Mouse (Mus musculus): ENCODE measurements around the gene Shroom3. TPM values are rescaled to one million over a fixed set of nuclear protein-coding genes. Genes with fewer than 3 reads are reported as not detected.

Shroom3 gene
- total and polyA plus RNA-seq, 3 experiments = 0.04 to 0.11 TPM; not detected in 1

GRCm38 (mm10) chr5:92745390-92746253 lies 62.4 kb downstream of the Shroom3 start:
- H3K79me2 ChIP-seq (replicated peaks; ENCODE audit: control insufficient read depth, extremely low read depth, insufficient read depth, poor library complexity, severe bottlenecking) = no peaks in the 10 kb centered on the region
- dilution Hi-C loops (cut with MboI; ENCODE audit: extremely low pct_ligation_motif_present, extremely low pct_unique_long_range_greater_than_20kb, low sequenced_read_pairs) (no loop called here), in situ Hi-C loops (cut with MboI; ENCODE audit: low pct_ligation_motif_present, low pct_unique_long_range_greater_than_20kb, low sequenced_read_pairs) (no loop called here)
- H3K27me3 ChIP-seq (replicated peaks) = no peaks in the 10 kb centered on the region
- H3K27ac ChIP-seq (ENCODE audit: insufficient read depth, low read depth) = no peak overlapping the region
- H3K36me3 ChIP-seq (replicated peaks in 1 of 2; ENCODE audit: control insufficient read depth in 1 of 2, insufficient read depth in 1 of 2, low read length in 1 of 2) = no peaks in the 10 kb centered on the region
- no peak for DNase-seq (ENCODE audit: extremely low read depth)
- H3K4me1 ChIP-seq (ENCODE audit: control insufficient read depth in 1 of 2, insufficient read depth in 2 of 2) = no peaks in the 10 kb centered on the region
- H3K9ac ChIP-seq (ENCODE audit: insufficient read depth, low read depth) = no peak overlapping the region
- no peaks in the 10 kb centered on the region for H3K9me3 ChIP-seq (replicated peaks; ENCODE audit: low read length)
- TF ChIP-seq POLR2AphosphoS2 (IDR thresholded peaks at IDR 0.05; ENCODE audit: low read depth, low read length) = no peak
- no peak for TF ChIP-seq ZNF384 (IDR thresholded peaks at IDR 0.05; ENCODE audit: low read depth, low read length)
- no peak for TF ChIP-seq USF2 (conservative IDR thresholded peaks at IDR 0.05; ENCODE audit: low read depth, low read length)
- TF ChIP-seq RAD21 (IDR thresholded peaks at IDR 0.05; ENCODE audit: low read depth, low read length) = no peak
- no peak for TF ChIP-seq IRF4 (IDR thresholded peaks at IDR 0.05; ENCODE audit: low read depth, low read length)
- no peak for TF ChIP-seq EP300 (IDR thresholded peaks at IDR 0.05; ENCODE audit: low read length)
- TF ChIP-seq MYC (IDR thresholded peaks at IDR 0.05; ENCODE audit: low read depth, low read length) = no peak
- TF ChIP-seq TBP (conservative IDR thresholded peaks at IDR 0.05; ENCODE audit: low read depth, low read length) = no peak
- no peak for TF ChIP-seq USF1 (IDR thresholded peaks at IDR 0.05; ENCODE audit: low read depth, low read length)
- TF ChIP-seq MXI1 (IDR thresholded peaks at IDR 0.05; ENCODE audit: low read depth, low read length) = no peak
- no peak for TF ChIP-seq POLR2A (IDR thresholded peaks at IDR 0.05; ENCODE audit: low read depth, low read length)
- no peak for TF ChIP-seq NRF1 (IDR thresholded peaks at IDR 0.05; ENCODE audit: low read depth, low read length)
- no peak for TF ChIP-seq HCFC1 (IDR thresholded peaks at IDR 0.05; ENCODE audit: low read depth, low read length)
- TF ChIP-seq SMC3 (IDR thresholded peaks at IDR 0.05; ENCODE audit: low read depth, low read length) = no peak
- no peak for TF ChIP-seq MAFK (IDR thresholded peaks at IDR 0.05; ENCODE audit: insufficient replicate concordance, low read length)
- TF ChIP-seq MEF2A (IDR thresholded peaks at IDR 0.05; ENCODE audit: borderline replicate concordance, low read depth, low read length) = no peak
- TF ChIP-seq CHD2 (IDR thresholded peaks at IDR 0.05; ENCODE audit: low read length) = no peak
- no peak overlapping the region for H3K4me3 ChIP-seq (replicated peaks in 1 of 3; ENCODE audit: low read depth in 2 of 3, low read length in 2 of 3, poor library complexity in 1 of 3)
- H3K4me2 ChIP-seq (ENCODE audit: insufficient read depth, low read depth, poor library complexity, severe bottlenecking) = no peak overlapping the region

- no peak overlapping the region for H3K4me3 ChIP-seq (replicated peaks in 1 of 3; ENCODE audit: low read depth in 2 of 3, low read length in 2 of 3, poor library complexity in 1 of 3)
- in situ Hi-C loops (cut with MboI; ENCODE audit: low pct_ligation_motif_present, low pct_unique_long_range_greater_than_20kb, low sequenced_read_pairs) = no loop called here
- no peak for DNase-seq (ENCODE audit: extremely low read depth)
- H3K27ac ChIP-seq (ENCODE audit: insufficient read depth, low read depth) = no peak overlapping the region
- dilution Hi-C loops (cut with MboI; ENCODE audit: extremely low pct_ligation_motif_present, extremely low pct_unique_long_range_greater_than_20kb, low sequenced_read_pairs) = no loop called here
- no peak overlapping the region for H3K4me2 ChIP-seq (ENCODE audit: insufficient read depth, low read depth, poor library complexity, severe bottlenecking)
- no peaks in the 10 kb centered on the region for H3K4me1 ChIP-seq (ENCODE audit: control insufficient read depth in 1 of 2, insufficient read depth in 2 of 2)
- H3K27me3 ChIP-seq (replicated peaks) = no peaks in the 10 kb centered on the region
- H3K79me2 ChIP-seq (replicated peaks; ENCODE audit: control insufficient read depth, extremely low read depth, insufficient read depth, poor library complexity, severe bottlenecking) = no peaks in the 10 kb centered on the region
- no peaks in the 10 kb centered on the region for H3K36me3 ChIP-seq (replicated peaks in 1 of 2; ENCODE audit: control insufficient read depth in 1 of 2, insufficient read depth in 1 of 2, low read length in 1 of 2)
- H3K9me3 ChIP-seq (replicated peaks; ENCODE audit: low read length) = no peaks in the 10 kb centered on the region
- H3K9ac ChIP-seq (ENCODE audit: insufficient read depth, low read depth) = no peak overlapping the region
- TF ChIP-seq ZNF384 (IDR thresholded peaks at IDR 0.05; ENCODE audit: low read depth, low read length) = no peak
- no peak for TF ChIP-seq SMC3 (IDR thresholded peaks at IDR 0.05; ENCODE audit: low read depth, low read length)
- TF ChIP-seq SIN3A (IDR thresholded peaks at IDR 0.05; ENCODE audit: low read length) = no peak
- TF ChIP-seq ZC3H11A (IDR thresholded peaks at IDR 0.05; ENCODE audit: low read depth, low read length) = no peak
- TF ChIP-seq JUND (conservative IDR thresholded peaks at IDR 0.05; ENCODE audit: low read depth, low read length) = no peak
- no peak for TF ChIP-seq USF1 (IDR thresholded peaks at IDR 0.05; ENCODE audit: low read depth, low read length)
- TF ChIP-seq TBP (conservative IDR thresholded peaks at IDR 0.05; ENCODE audit: low read depth, low read length) = no peak
- no peak for TF ChIP-seq E2F4 (IDR thresholded peaks at IDR 0.05; ENCODE audit: insufficient replicate concordance, low read depth, low read length)
- no peak for TF ChIP-seq MAZ (IDR thresholded peaks at IDR 0.05; ENCODE audit: low read depth, low read length)
- TF ChIP-seq RAD21 (IDR thresholded peaks at IDR 0.05; ENCODE audit: low read depth, low read length) = no peak
- TF ChIP-seq MEF2A (IDR thresholded peaks at IDR 0.05; ENCODE audit: borderline replicate concordance, low read depth, low read length) = no peak
- no peak for TF ChIP-seq MAFK (IDR thresholded peaks at IDR 0.05; ENCODE audit: insufficient replicate concordance, low read length)
- no peak for TF ChIP-seq ETS1 (conservative IDR thresholded peaks at IDR 0.05; ENCODE audit: low read depth, low read length)
- TF ChIP-seq RCOR1 (conservative IDR thresholded peaks at IDR 0.05; ENCODE audit: low read depth, low read length) = no peak
- no peak for TF ChIP-seq EP300 (IDR thresholded peaks at IDR 0.05; ENCODE audit: low read length)
- TF ChIP-seq CHD1 (IDR thresholded peaks at IDR 0.05; ENCODE audit: low read depth, low read length) = no peak
- no peak for TF ChIP-seq KAT2A (IDR thresholded peaks at IDR 0.05; ENCODE audit: insufficient replicate concordance, low read length)
- TF ChIP-seq ELF1 (IDR thresholded peaks at IDR 0.05; ENCODE audit: low read depth, low read length) = no peak
Measured at GRCm38 (mm10) chr5:92751488-92751887, 68.3 kb downstream of the Shroom3 start.
